Mouse (Mus musculus) c-Kit-negative CD71-positive TER-119-positive erythroid progenitor cells, embryonic 14.5 days (primary cell): ENCODE measurements around the gene Olfml2b.

Source experiments
- DNase-seq: peaks from one replicate; pipeline ENCODE4 v3.0.0-alpha.2; 2013; ENCODE audit warnings: low read depth, low spot score

The Olfml2b gene

GRCm38 (mm10) chr1:170644255-170645205 lies at the start of gene Olfml2b:
Gene Olfml2b, plus strand, starts transcription at chr1:170644532.
- no peak for DNase-seq

- DNase-seq = no peak
These were observed 49.8 kb upstream of the Olfml2b start for GRCm38 (mm10) chr1:170594575-170594974.

DNA sequence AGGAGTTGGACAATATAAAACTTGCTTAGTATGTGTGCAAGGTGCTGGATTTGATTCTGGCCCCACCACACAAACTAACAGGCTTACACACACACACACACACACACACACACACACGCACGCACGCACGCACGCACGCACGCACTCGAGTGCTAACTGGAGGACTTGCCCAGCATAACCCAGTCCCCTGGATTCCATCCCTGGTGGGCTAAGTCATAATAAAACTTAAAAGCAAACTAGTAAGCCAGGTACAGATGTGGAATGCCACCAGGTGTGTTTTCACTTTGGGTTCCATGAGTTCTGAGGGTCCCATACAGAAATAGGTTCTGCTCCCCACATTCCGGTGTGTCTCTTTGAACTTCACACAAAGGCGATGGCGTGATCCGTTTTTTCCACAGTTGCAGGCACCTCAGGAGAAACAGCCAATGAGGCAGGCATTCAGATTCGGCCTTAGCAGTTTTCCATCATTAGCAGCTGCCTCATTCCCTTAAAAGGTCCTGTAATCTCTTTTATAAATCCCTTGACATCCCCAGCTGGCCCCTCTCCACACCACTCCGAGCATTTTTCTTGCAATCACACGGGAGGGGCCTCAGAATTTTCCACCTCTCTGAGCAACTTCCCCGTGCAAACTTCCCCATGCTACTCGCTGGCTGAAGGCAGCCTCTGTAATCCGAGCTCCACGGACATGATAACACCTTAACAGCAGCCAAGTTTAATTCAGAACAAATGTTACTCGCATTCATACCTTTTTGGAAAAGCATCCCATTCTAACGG lies 38.9 kb upstream of the Olfml2b start:
- DNase-seq = no peak

GRCm38 (mm10) chr1:170607231-170607917 lies 37.0 kb upstream of the Olfml2b start:
- no peak for DNase-seq

- no peak for DNase-seq
These were observed 35.8 kb upstream of the Olfml2b start for GRCm38 (mm10) chr1:170608461-170609071.

DNA sequence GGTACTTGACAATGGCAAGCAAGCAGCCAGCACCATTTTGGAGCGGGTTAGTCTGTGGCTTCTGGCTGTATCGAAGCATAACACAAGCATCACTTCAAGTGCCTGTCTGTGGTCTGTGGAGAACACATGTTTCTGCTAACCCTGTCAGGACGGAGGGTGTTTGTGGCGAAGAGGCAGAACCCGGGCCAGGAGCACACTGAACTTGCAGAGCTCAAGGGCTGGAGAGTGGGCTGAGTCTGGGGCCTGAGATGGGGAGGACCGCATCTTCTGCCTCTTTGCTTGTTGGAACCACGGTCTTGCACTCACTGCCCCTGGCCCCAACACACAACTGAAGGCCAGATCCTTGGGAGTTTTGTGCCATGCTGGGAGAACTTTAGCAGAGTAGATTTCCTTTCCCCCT lies 34.5 kb upstream of the Olfml2b start:
- DNase-seq = no peak

GRCm38 (mm10) chr1:170610289-170610688 lies 34.0 kb upstream of the Olfml2b start:
- peak; percentile 67 for DNase-seq

DNA sequence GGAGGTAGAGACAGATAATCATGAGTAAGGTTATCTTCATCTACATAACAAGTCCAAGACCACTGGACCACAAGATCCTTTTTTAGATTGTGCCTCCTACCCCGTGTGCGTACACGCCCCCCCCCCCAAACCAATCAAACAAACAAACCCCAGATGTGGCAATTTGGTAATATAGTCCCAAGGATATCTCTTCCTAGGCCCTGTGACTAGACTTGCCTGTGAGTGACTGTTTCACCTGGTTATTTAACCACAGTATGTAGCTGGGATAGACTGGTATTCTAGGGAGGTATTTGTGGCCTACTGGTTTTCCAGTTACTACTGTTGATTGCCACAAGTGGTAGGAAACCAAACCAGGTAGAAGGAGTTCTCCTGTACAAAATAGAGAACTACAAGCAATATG lies 33.6 kb upstream of the Olfml2b start:
- no peak for DNase-seq

DNA sequence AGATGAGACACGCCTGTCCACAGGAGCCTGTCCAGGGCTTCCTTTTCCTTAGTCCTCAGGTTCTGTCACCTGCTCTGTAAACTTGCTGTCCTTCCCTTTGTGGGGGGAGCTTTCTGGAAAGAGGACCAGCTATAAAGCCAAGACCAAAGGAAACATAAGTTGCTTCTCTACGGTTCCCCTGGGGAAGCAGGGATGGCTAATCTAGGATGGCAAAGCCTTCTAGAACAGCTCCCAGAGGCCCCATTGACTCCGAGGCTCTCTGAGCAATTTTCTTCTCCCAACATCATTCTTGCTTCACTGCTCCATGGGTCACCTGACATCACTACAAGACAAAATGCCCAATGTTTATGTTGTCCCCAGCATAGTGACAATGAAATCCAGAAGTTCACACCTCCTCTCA lies 32.7 kb upstream of the Olfml2b start:
- DNase-seq = no peak

DNA sequence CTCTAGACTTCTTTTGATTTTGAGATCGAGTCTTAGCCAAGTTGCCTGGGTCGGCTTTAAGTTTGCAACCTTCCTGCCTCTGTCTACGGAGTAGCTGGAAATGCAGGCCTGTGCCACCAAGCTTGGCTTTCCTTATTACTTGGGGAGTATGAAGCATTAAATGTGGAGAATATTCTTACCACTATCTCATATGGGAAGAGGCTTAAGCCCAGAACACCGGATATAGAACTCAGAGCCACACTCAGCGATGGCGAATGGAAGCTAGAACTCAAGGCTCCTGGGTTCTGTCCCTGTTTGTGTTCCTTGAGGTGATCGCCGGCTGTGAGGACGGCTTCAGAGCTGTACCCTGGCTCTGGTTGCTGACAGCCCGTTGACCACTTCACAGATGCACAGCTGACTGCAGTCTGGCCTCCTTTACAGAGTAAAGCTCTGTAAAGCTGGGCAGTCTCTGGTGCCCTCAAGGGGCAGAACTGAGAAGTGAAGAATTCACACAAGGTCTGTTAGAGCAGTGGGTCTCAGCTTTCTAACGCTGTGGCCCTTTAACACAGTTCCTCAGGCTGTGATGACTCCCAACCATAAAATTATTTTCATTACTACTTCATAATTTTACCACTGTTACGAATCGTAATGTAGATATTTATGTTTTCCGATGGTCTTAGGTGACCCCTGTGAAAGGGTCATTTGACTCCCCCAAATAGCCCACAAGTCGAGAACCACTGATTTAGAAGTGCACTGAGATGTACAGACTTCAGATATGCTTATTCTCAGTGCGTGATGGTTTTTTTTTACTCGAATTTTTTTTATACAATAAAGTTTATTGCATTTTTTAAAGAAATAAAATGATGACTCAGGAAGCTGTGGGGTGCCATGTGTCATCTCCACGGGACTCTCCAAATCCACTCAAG lies 31.1 kb upstream of the Olfml2b start:
- no peak for DNase-seq

GRCm38 (mm10) chr1:170619686-170620374 lies 24.5 kb upstream of the Olfml2b start:
- no peak for DNase-seq

- DNase-seq = peak; percentile 75
These were observed 21.4 kb upstream of the Olfml2b start for GRCm38 (mm10) chr1:170622934-170623333.

DNA sequence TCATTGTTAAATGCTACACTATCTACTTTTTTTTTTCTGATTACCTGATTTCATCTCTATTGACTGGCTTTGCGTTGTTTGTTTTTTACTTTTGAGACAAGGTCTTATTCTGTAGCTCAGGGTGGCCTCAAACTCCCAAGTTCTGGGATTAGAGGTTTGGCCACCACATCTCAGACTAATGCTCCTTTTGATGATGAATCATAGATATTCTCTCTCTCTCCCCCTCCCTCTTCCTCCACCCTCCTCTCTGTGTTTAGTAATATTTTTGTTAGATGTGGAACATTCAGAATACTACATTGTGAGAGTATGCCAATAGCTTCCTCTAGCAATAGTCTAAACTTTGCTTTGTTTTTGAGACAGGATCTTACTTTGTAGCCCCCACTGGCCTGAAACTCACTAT lies 20.9 kb upstream of the Olfml2b start:
- DNase-seq = no peak

GRCm38 (mm10) chr1:170630489-170630888 lies 13.8 kb upstream of the Olfml2b start:
- peak; percentile 63 for DNase-seq

- no peak for DNase-seq
These were observed 12.8 kb upstream of the Olfml2b start for GRCm38 (mm10) chr1:170631571-170631970.

DNA sequence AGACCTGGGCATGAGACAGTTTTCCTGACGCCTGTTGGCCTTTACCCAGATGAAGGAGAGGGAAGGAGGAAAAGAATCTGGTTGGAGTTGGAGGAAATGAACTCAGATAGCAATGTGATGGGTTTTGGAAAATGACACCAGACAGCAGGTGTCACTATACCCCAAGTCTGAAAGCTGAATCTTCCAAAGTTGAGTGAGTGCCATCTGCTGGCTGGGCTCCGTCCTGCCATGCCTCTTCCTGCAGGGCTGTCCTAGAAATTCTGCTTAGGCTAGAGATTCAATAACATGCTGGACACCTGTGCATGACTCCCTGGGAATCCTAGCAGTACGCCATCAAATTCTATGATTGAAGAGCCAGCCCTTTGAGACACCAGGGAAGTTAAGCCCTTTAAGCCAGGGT lies 11.9 kb upstream of the Olfml2b start:
- DNase-seq = peak; percentile 64

- DNase-seq = no peak
These were observed 11.5 kb upstream of the Olfml2b start for GRCm38 (mm10) chr1:170632856-170633255.

GRCm38 (mm10) chr1:170638941-170639340 lies 5.4 kb upstream of the Olfml2b start:
- no peak for DNase-seq

DNA sequence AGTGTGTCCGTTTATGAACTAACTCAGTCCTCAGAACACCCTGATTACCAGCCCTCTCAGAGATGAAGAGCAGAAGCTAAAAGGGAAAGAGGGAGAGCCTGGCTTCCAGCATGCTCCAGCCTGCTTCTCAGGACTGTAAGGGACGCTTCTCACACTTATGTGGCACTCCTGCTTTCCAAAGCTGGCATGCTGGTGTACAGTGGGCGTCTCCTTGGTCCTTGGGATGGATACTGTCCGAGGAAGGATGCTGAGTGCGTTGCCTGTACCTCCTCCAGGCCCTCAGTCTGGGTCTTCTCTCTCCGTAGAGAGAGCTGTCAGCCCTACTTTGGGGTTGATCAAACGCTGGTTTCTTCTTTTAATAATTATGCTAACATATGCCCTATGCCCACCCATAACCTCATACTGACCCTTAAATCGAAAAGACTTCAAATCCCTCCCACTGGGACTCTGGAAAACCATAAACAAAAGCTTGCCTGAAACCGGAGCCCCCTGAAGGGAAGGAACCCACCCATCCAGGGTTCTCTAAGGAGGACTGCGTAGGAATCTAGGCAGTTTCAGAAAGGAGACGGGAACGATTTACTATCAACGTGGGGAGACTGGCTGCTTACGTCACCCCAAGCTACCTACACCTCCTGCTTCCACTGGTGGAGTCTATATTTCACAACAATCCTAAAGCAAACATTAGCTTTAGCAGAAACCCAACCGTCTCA lies 1.7 kb downstream of the Olfml2b start:
- no peak for DNase-seq
